Mouse (Mus musculus): ENCODE data around the gene Mtmr10. TPM values are rescaled to one million over a fixed set of nuclear protein-coding genes. Genes with fewer than 3 reads are reported as not detected.

Gene Mtmr10
- polyA plus RNA-seq, 1 experiment, result 4.1 TPM

DNA sequence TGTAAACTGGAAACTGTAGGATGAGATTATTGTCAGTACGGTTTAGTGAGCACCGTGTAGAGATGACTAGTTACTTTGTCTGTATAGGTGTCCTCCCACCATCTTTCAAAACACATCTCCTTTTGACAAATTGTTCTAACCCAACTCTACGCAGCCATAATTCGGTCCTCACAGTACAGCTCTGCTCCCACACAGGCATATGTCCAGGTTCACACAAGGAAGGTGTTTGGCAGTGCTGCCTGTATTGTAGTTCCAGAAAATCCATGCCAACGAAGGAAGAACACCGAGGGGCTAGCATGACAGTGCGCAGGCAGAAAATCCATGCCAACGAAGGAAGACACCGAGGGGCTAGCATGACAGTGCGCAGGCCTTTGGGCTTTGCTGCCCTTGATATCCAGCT, 4.3 kb downstream of the Mtmr10 start:
- Histone ChIP-seq H3K4me1 (ENCODE audit: control insufficient read depth, insufficient read depth, low read length) (no peaks in the 10 kb centered on the region; the same call in 1 of the 2 replicates), H3K27ac (ENCODE audit: control insufficient read depth, insufficient read depth, low read depth, low read length) (no peak overlapping the region), H3K27me3 (ENCODE audit: control insufficient read depth, insufficient read depth, low read length) (no peaks in the 10 kb centered on the region), H3K36me3 (ENCODE audit: control insufficient read depth, insufficient read depth, low read length) (no peaks in the 10 kb centered on the region), H3K4me3 (ENCODE audit: control insufficient read depth, low read depth, low read length) (no peak overlapping the region)
- TF ChIP-seq POLR2A (IDR thresholded peaks at IDR 0.05; ENCODE audit: control insufficient read depth, low read depth, low read length), result no peak

DNA sequence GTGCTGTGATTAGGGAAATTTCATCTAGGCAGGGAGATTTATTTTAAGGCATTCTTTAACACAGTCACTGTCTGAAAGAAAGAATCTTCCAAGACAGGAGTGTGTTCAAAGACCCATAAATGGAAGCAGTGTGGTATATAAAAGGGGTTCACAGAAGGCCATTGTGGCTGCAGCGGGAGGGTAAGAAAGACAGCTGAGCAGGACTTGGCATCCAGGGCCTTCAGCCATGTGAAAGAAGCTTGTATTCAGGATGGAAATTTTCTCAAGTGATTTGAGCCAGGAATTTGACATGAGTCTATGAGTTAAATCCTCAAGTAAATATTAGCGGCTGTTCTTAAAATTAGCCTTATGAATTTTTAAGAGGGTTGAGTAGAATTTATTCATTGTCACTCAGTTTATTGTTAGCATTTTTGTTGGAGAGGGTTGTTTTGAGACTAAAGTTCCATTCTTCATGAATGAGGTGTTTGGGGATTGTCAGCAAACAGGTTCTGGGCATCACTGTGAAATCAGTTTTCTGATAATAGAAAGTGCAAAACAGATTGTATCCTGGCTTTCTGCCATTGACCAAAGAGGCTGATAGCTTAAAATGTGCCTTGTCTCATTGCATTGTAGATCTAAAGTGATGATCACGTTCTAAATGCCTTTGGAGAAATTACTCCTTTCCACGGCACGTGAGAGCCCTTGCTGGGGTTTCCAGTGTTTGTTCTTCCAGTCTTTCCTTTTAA, 9.0 kb downstream of the Mtmr10 start:
- Histone ChIP-seq H3K27ac (ENCODE audit: control insufficient read depth, insufficient read depth, low read depth, low read length) (no peak overlapping the region), H3K4me1 (ENCODE audit: control insufficient read depth, insufficient read depth, low read length) (no peaks in the 10 kb centered on the region), H3K27me3 (ENCODE audit: control insufficient read depth, insufficient read depth, low read length) (no peaks in the 10 kb centered on the region), H3K36me3 (ENCODE audit: control insufficient read depth, insufficient read depth, low read length) (peaks cover 2% of the 10 kb centered on the region), H3K4me3 (ENCODE audit: control insufficient read depth, low read depth, low read length) (no peak overlapping the region)
- no peak for TF ChIP-seq POLR2A (IDR thresholded peaks at IDR 0.05; ENCODE audit: control insufficient read depth, low read depth, low read length)
- no peak for TF ChIP-seq CTCF (IDR thresholded peaks at IDR 0.05; ENCODE audit: control insufficient read depth, insufficient read depth, insufficient replicate concordance, low read depth, low read length)

DNA sequence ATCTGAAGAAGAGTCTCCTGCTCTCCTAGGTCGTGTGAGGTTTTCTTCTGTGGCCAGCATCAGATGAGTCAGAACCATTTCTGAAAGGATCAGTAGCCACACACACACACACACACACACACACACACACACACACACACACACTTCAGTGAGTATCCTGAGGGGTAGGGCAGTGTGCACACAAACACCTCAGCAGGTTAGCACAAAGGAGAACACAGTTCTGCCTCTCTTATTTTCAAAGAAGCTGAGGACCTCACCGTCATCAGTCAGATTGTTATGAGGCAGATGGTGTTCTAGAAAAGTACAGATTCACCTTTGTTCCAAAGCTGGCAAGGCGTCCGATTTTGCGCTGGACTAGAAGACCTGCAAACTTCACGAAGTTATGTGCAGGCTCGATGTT, 22.8 kb downstream of the Mtmr10 start:
- H3K27ac ChIP-seq (ENCODE audit: control insufficient read depth, insufficient read depth, low read depth, low read length), result no peak overlapping the region
- H3K36me3 ChIP-seq (ENCODE audit: control insufficient read depth, insufficient read depth, low read length), result no peaks in the 10 kb centered on the region
- no peaks in the 10 kb centered on the region for H3K27me3 ChIP-seq (ENCODE audit: control insufficient read depth, insufficient read depth, low read length)
- TF ChIP-seq POLR2A (IDR thresholded peaks at IDR 0.05; ENCODE audit: control insufficient read depth, low read depth, low read length) (no peak), CTCF (IDR thresholded peaks at IDR 0.05; ENCODE audit: control insufficient read depth, insufficient read depth, insufficient replicate concordance, low read depth, low read length) (no peak)
- no peaks in the 10 kb centered on the region for H3K4me1 ChIP-seq (ENCODE audit: control insufficient read depth, insufficient read depth, low read length)
- H3K4me3 ChIP-seq (ENCODE audit: control insufficient read depth, low read depth, low read length), result no peak overlapping the region

GRCm38 (mm10) chr7:64310756-64311155, 23.3 kb downstream of the Mtmr10 start:
- TF ChIP-seq CTCF (IDR thresholded peaks at IDR 0.05; ENCODE audit: control insufficient read depth, insufficient read depth, insufficient replicate concordance, low read depth, low read length) (no peak), POLR2A (IDR thresholded peaks at IDR 0.05; ENCODE audit: control insufficient read depth, low read depth, low read length) (no peak)
- Histone ChIP-seq H3K27ac (ENCODE audit: control insufficient read depth, insufficient read depth, low read depth, low read length) (no peak overlapping the region), H3K4me1 (ENCODE audit: control insufficient read depth, insufficient read depth, low read length) (no peaks in the 10 kb centered on the region), H3K27me3 (ENCODE audit: control insufficient read depth, insufficient read depth, low read length) (no peaks in the 10 kb centered on the region), H3K4me3 (ENCODE audit: control insufficient read depth, low read depth, low read length) (no peak overlapping the region), H3K36me3 (ENCODE audit: control insufficient read depth, insufficient read depth, low read length) (no peaks in the 10 kb centered on the region)

DNA sequence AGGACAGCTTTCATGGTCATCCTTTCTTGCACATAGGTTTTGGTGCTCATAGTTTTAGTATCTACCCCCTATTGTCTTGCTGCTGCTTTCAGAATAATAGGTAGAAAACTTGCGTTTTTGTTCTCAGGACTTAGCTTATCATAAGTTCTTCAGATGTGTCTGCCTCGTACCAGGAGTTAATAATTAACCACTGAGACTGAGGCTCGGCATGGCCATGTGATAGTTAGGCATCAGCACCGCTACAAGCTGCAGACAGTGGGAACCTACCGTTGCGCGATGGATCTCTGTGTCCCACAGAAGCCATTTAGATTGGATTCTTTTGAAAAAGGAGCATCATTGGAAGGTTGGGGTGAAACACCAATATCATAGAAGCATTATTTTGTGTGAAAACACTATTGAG, 25.4 kb downstream of the Mtmr10 start:
- H3K4me1 ChIP-seq (ENCODE audit: control insufficient read depth, insufficient read depth, low read length), result no peaks in the 10 kb centered on the region
- no peaks in the 10 kb centered on the region for H3K27me3 ChIP-seq (ENCODE audit: control insufficient read depth, insufficient read depth, low read length)
- H3K4me3 ChIP-seq (ENCODE audit: control insufficient read depth, low read depth, low read length), result no peak overlapping the region
- no peak overlapping the region for H3K27ac ChIP-seq (ENCODE audit: control insufficient read depth, insufficient read depth, low read depth, low read length)
- no peak for TF ChIP-seq CTCF (IDR thresholded peaks at IDR 0.05; ENCODE audit: control insufficient read depth, insufficient read depth, insufficient replicate concordance, low read depth, low read length)
- TF ChIP-seq POLR2A (IDR thresholded peaks at IDR 0.05; ENCODE audit: control insufficient read depth, low read depth, low read length), result no peak
- 0 out of 2 replicates have a peak, but pooled peaks cover 1% of the 10 kb centered on the region for H3K36me3 ChIP-seq (ENCODE audit: control insufficient read depth, insufficient read depth, low read length)

GRCm38 (mm10) chr7:64321125-64321524, 33.7 kb downstream of the Mtmr10 start:
- H3K4me1 ChIP-seq (ENCODE audit: control insufficient read depth, insufficient read depth, low read length), result no peaks in the 10 kb centered on the region
- peaks cover 4% of the 10 kb centered on the region; the same call in 1 of the 2 replicates for H3K36me3 ChIP-seq (ENCODE audit: control insufficient read depth, insufficient read depth, low read length)
- H3K4me3 ChIP-seq (ENCODE audit: control insufficient read depth, low read depth, low read length), result no peak overlapping the region
- TF ChIP-seq POLR2A (IDR thresholded peaks at IDR 0.05; ENCODE audit: control insufficient read depth, low read depth, low read length), result no peak
- no peak for TF ChIP-seq CTCF (IDR thresholded peaks at IDR 0.05; ENCODE audit: control insufficient read depth, insufficient read depth, insufficient replicate concordance, low read depth, low read length)
- no peak overlapping the region for H3K27ac ChIP-seq (ENCODE audit: control insufficient read depth, insufficient read depth, low read depth, low read length)
- H3K27me3 ChIP-seq (ENCODE audit: control insufficient read depth, insufficient read depth, low read length), result no peaks in the 10 kb centered on the region

DNA sequence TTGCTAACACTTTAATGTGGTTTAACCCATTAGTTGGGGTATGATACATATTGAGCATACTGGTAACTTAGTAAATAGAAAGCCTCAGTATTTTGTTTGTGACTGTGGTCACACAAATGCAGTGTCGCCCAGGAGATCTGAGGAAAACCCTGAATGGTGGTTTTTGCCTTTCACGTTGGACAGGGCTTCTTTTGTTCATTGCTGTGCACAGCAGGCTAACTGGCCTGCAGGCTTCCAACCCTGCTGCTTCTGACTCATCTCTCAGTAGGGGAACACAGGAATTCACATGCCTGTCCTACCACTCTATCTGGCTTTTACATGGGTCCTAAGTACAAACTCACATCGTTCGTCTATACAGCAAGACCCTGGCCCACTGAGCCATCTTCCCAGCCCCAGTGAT, 34.2 kb downstream of the Mtmr10 start:
- no peak overlapping the region for H3K27ac ChIP-seq (ENCODE audit: control insufficient read depth, insufficient read depth, low read depth, low read length)
- no peaks in the 10 kb centered on the region for H3K27me3 ChIP-seq (ENCODE audit: control insufficient read depth, insufficient read depth, low read length)
- H3K4me3 ChIP-seq (ENCODE audit: control insufficient read depth, low read depth, low read length), result no peak overlapping the region
- no peak for TF ChIP-seq CTCF (IDR thresholded peaks at IDR 0.05; ENCODE audit: control insufficient read depth, insufficient read depth, insufficient replicate concordance, low read depth, low read length)
- TF ChIP-seq POLR2A (IDR thresholded peaks at IDR 0.05; ENCODE audit: control insufficient read depth, low read depth, low read length), result no peak
- no peaks in the 10 kb centered on the region for H3K4me1 ChIP-seq (ENCODE audit: control insufficient read depth, insufficient read depth, low read length)
- peaks cover 4% of the 10 kb centered on the region; the same call in 1 of the 2 replicates for H3K36me3 ChIP-seq (ENCODE audit: control insufficient read depth, insufficient read depth, low read length)
